Mouse (Mus musculus) neural tube, embryonic 13.5 days (tissue): ENCODE measurements around the gene Net1. TPM values are rescaled to one million over a fixed set of nuclear protein-coding genes. Genes with fewer than 3 reads are reported as not detected.
"Not testable (repeated sequence)": the region's sequence is repeated elsewhere in the genome, so short reads cannot be mapped to it uniquely, and the experiment has no call there.

Source experiments
- ATAC-seq: fragments of 200-750 bp; cut with Nextera tagmentation; 2 replicates; pipeline ENCODE4 v1.8.0; 2017; ENCODE audit warnings: low read depth, mild to moderate bottlenecking, moderate TSS enrichment, moderate library complexity
- H3K27ac ChIP-seq: fragments of 300-500 bp; sonication (generic); replicated peaks from 2 replicates; pipeline ENCODE4 v1.5.1; 2015; ENCODE audit warnings: moderate library complexity, mild to moderate bottlenecking, inconsistent platforms
- H3K27me3 ChIP-seq: fragments of 300-500 bp; sonication (generic); 2 replicates; pipeline ENCODE4 v1.6.1; 2015; ENCODE audit warnings: mild to moderate bottlenecking, inconsistent platforms
- H3K36me3 ChIP-seq: fragments of 300-500 bp; sonication (generic); 2 replicates; pipeline ENCODE4 v1.6.1; 2015; ENCODE audit warnings: mild to moderate bottlenecking, inconsistent platforms
- H3K4me1 ChIP-seq: fragments of 300-500 bp; sonication (generic); replicated peaks from 2 replicates; pipeline ENCODE4 v1.6.1; 2015; ENCODE audit warnings: inconsistent platforms
- H3K4me2 ChIP-seq: fragments of 300-500 bp; sonication (generic); 2 replicates; pipeline ENCODE4 v1.6.1; 2015; ENCODE audit warnings: inconsistent platforms, mild to moderate bottlenecking, moderate library complexity
- H3K4me3 ChIP-seq: fragments of 300-500 bp; sonication (generic); 2 replicates; pipeline ENCODE4 v1.5.1; 2015; ENCODE audit warnings: mild to moderate bottlenecking, inconsistent platforms
- H3K9ac ChIP-seq: fragments of 300-500 bp; sonication (generic); 2 replicates; pipeline ENCODE4 v1.6.1; 2015; ENCODE audit warnings: moderate library complexity, mild to moderate bottlenecking, inconsistent platforms
- H3K9me3 ChIP-seq: fragments of 300-500 bp; sonication (generic); 2 replicates; pipeline ENCODE4 v1.6.1; 2016; ENCODE audit warnings: inconsistent platforms
- WGBS: fragments of 180-500 bp; shearing (Covaris S2); methylation state at CpG from one replicate; pipeline ENCODE4 v1.1.7; 2015; 5-methylcytosine and 5-hydroxymethylcytosine counted together
- microRNA-seq: library from miRNA; unstranded; fragments of <30 nt; microRNA quantifications from one replicate; pipeline ENCODE4, GENCODE M21; 2016
- polyA plus RNA-seq: library from polyadenylated mRNA; unstranded; fragments of >200 nt; fragmentation: Nextera tagmentation; extraction: Ambion mirVana; gene quantifications from 2 replicates; pipeline ENCODE4 v1.2.1, GENCODE M21; 2015

Net1 gene
- polyA plus RNA-seq, 1 experiment from 2014 or later, result 18.0 TPM

GRCm38 (mm10) chr13:3856252-3856651, 61.8 kb downstream of the Net1 start:
- ATAC-seq, result no peak
- WGBS, result 97% methylated on average over 1 of the region's 1 CpGs
- Histone ChIP-seq H3K27me3 (no peaks in the 10 kb centered on the region), H3K9ac (no peak overlapping the region), H3K4me2 (no peak overlapping the region), H3K36me3 (no peaks in the 10 kb centered on the region), H3K9me3 (no peaks in the 10 kb centered on the region), H3K27ac (no peak overlapping the region), H3K4me1 (no peaks in the 10 kb centered on the region), H3K4me3 (no peak overlapping the region)

GRCm38 (mm10) chr13:3854856-3855255, 63.2 kb downstream of the Net1 start:
- Histone ChIP-seq H3K9me3 (no peaks in the 10 kb centered on the region), H3K4me3 (no peak overlapping the region), H3K4me2 (no peak overlapping the region), H3K36me3 (no peaks in the 10 kb centered on the region), H3K27ac (no peak overlapping the region), H3K4me1 (no peaks in the 10 kb centered on the region), H3K9ac (no peak overlapping the region), H3K27me3 (no peaks in the 10 kb centered on the region)
- no peak for ATAC-seq
- WGBS, result 89% methylated on average over 2 of the region's 2 CpGs

- WGBS, result 82% methylated on average over 3 of the region's 3 CpGs
- not testable (repeated sequence) for H3K4me1 ChIP-seq, H3K9me3 ChIP-seq, H3K27ac ChIP-seq, ATAC-seq, H3K4me2 ChIP-seq, H3K4me3 ChIP-seq, H3K36me3 ChIP-seq, H3K27me3 ChIP-seq, H3K9ac ChIP-seq
Measured at GRCm38 (mm10) chr13:3853648-3854333, 64.2 kb downstream of the Net1 start, which contains the start of gene Calm5. TSS of gene Calm5 (plus strand) at chr13:3854173.

GRCm38 (mm10) chr13:3850330-3850729, 67.7 kb downstream of the Net1 start:
- Histone ChIP-seq H3K4me1 (no peaks in the 10 kb centered on the region), H3K36me3 (no peaks in the 10 kb centered on the region), H3K27ac (no peak overlapping the region), H3K9me3 (no peaks in the 10 kb centered on the region), H3K4me3 (no peak overlapping the region), H3K27me3 (no peaks in the 10 kb centered on the region), H3K9ac (no peak overlapping the region), H3K4me2 (no peak overlapping the region)
- no peak for ATAC-seq
- WGBS, result 67% methylated on average over 1 of the region's 1 CpGs

GRCm38 (mm10) chr13:3840662-3841061, 77.4 kb downstream of the Net1 start:
- not testable (repeated sequence) for H3K4me3 ChIP-seq, H3K9ac ChIP-seq, H3K27ac ChIP-seq, H3K4me2 ChIP-seq, H3K4me1 ChIP-seq, H3K9me3 ChIP-seq, ATAC-seq, H3K36me3 ChIP-seq, H3K27me3 ChIP-seq

- not testable (repeated sequence) for H3K9me3 ChIP-seq, ATAC-seq, H3K27ac ChIP-seq, H3K4me2 ChIP-seq, H3K36me3 ChIP-seq, H3K4me1 ChIP-seq, H3K4me3 ChIP-seq, H3K27me3 ChIP-seq, H3K9ac ChIP-seq
Measured at GRCm38 (mm10) chr13:3837312-3837807, 80.7 kb downstream of the Net1 start, which contains the start of gene Calm4. TSS of gene Calm4 (plus strand) at chr13:3837757.

- ATAC-seq, H3K9ac ChIP-seq, H3K27me3 ChIP-seq, H3K27ac ChIP-seq, H3K4me1 ChIP-seq, H3K9me3 ChIP-seq, H3K4me3 ChIP-seq, H3K4me2 ChIP-seq, H3K36me3 ChIP-seq: not testable (repeated sequence)
Measured at GRCm38 (mm10) chr13:3833644-3834043, 84.4 kb downstream of the Net1 start.

- Histone ChIP-seq H3K4me2 (no peak overlapping the region), H3K9me3 (no peaks in the 10 kb centered on the region), H3K27ac (no peak overlapping the region), H3K4me3 (no peak overlapping the region), H3K4me1 (no peaks in the 10 kb centered on the region), H3K36me3 (no peaks in the 10 kb centered on the region), H3K27me3 (no peaks in the 10 kb centered on the region), H3K9ac (no peak overlapping the region)
- 68% methylated on average over 2 of the region's 2 CpGs for WGBS
- ATAC-seq, result no peak
Measured at GRCm38 (mm10) chr13:3832450-3832849, 85.6 kb downstream of the Net1 start.

Small RNAs within 50 kb of the gene (microRNA-seq; reads per million reads assigned to microRNA genes)
- gene Gm22460, result not detected

Other genes starting within 250 kb of the Net1 start
- not detected in 2 replicates for gene Calml3, start 113.9 kb downstream of the Net1 start, polyA plus RNA-seq
- gene Calm4, start 80.5 kb downstream of the Net1 start, polyA plus RNA-seq, result not detected in 2 replicates
- not detected in 2 replicates for gene Calm5, start 64.0 kb downstream of the Net1 start, polyA plus RNA-seq
- not detected in 2 replicates for gene Tubal3, start 54 bp upstream of the Net1 start, polyA plus RNA-seq
- not detected in 2 replicates for gene Ucn3, start 27.1 kb upstream of the Net1 start, polyA plus RNA-seq
- gene Akr1c14, start 130.8 kb upstream of the Net1 start, polyA plus RNA-seq, result 0.79 and 0.88 TPM in 2 replicates
- gene Akr1c18, start 232.4 kb upstream of the Net1 start, polyA plus RNA-seq, result not detected in 2 replicates